ENCODE assay signal across 7 mouse cellular contexts in genomic region chr11:117709308-117709707, GRCm38 (mm10). TPM values are rescaled to one million over a fixed set of nuclear protein-coding genes. Genes with fewer than 3 reads are reported as not detected.
DNase-seq lines count a peak whose midpoint lies in the region; ATAC-seq and TF ChIP-seq lines count a peak whose summit lies in the region.

No protein-coding gene starts in this region.

- H3K4me3 ChIP-seq in kidney, adult 2 months (ENCODE audit: insufficient read depth, low read depth, low read length), result no peak overlapping the region
- H3K4me3 ChIP-seq in kidney, embryonic 16.5 days (ENCODE audit: low read length), result no peak overlapping the region
- no peak overlapping the region for H3K4me3 ChIP-seq in embryonic facial prominence, embryonic 10.5 days

- no peak overlapping the region for H3K27ac ChIP-seq in kidney, adult 2 months (ENCODE audit: insufficient read depth, low read depth, low read length)
- no peak overlapping the region for H3K27ac ChIP-seq in kidney, embryonic 16.5 days (ENCODE audit: low read length)
- H3K27ac ChIP-seq in embryonic facial prominence, embryonic 10.5 days (replicated peaks), result no peak overlapping the region

- H3K27me3 ChIP-seq in kidney, adult 2 months (replicated peaks; ENCODE audit: control insufficient read depth, insufficient read depth, low read length), result no peaks in the 10 kb centered on the region
- no peaks in the 10 kb centered on the region for H3K27me3 ChIP-seq in kidney, embryonic 16.5 days (ENCODE audit: insufficient read depth, low read length)
- no peaks in the 10 kb centered on the region for H3K27me3 ChIP-seq in Patski
- H3K27me3 ChIP-seq in embryonic facial prominence, embryonic 10.5 days (replicated peaks; ENCODE audit: low read depth, poor library complexity, severe bottlenecking), result no peaks in the 10 kb centered on the region

- peak; percentile 74 for DNase-seq in kidney, adult 2 months
- peak; percentile 52 to 67 for DNase-seq in CD8-positive naive resting alpha-beta T cell, adult 2 months (ENCODE audit: low read depth in 2 of 2, low spot score in 2 of 2)
- DNase-seq in Patski (ENCODE audit: low read depth, low spot score), result no peak
- DNase-seq in embryonic facial prominence, embryonic 10.5 days (ENCODE audit: low spot score), result peak; percentile 16
- DNase-seq in left cerebral cortex, postnatal 4 days, result peak; percentile 56
- DNase-seq in skeletal muscle tissue, adult 2 months (ENCODE audit: low read depth, low spot score), result peak; percentile 53

- WGBS in kidney, adult 2 months, result 50% methylated on average over 4 of the region's 4 CpGs
- 56% methylated on average over 4 of the region's 4 CpGs for WGBS in kidney, embryonic 16.5 days
- WGBS in embryonic facial prominence, embryonic 10.5 days, result 55% methylated on average over 4 of the region's 4 CpGs

- ATAC-seq in kidney, embryonic 16.5 days (ENCODE audit: low FRiP score, low TSS enrichment), result no peak
- ATAC-seq in Patski, result no peak

- H3K36me3 ChIP-seq in kidney, adult 2 months (ENCODE audit: control insufficient read depth, insufficient read depth, low read length), result no peaks in the 10 kb centered on the region
- H3K36me3 ChIP-seq in kidney, embryonic 16.5 days (ENCODE audit: insufficient read depth, low read length), result peaks cover 6% of the 10 kb centered on the region; the same call in 1 of the 2 replicates
- peaks cover 41% of the 10 kb centered on the region for H3K36me3 ChIP-seq in embryonic facial prominence, embryonic 10.5 days (replicated peaks)

- POLR2A ChIA-PET in Patski (lab: Charles Lee), result no interaction called here

- no peak overlapping the region for H3K4me2 ChIP-seq in kidney, embryonic 16.5 days (replicated peaks; ENCODE audit: low read depth, low read length)

- no peak overlapping the region for H3K9ac ChIP-seq in kidney, embryonic 16.5 days (replicated peaks; ENCODE audit: low read length)

- CTCF ChIA-PET in Patski (lab: Charles Lee), result interaction anchor here (0.6 to 2.5 kb wide), 15 partner anchors 9 to 319 kb away, joined by 3 to 14 read pairs (median 4); partner anchors contain the start of genes Gm20708, Syngr2, Tmc6 and Tmc8

- H3K4me1 ChIP-seq in kidney, adult 2 months (ENCODE audit: control insufficient read depth, insufficient read depth, low read length), result peaks cover 3% of the 10 kb centered on the region; the same call in 1 of the 2 replicates
- H3K4me1 ChIP-seq in kidney, embryonic 16.5 days (ENCODE audit: insufficient read depth, low read length), result 0 out of 2 replicates have a peak, but pooled peaks cover 4% of the 10 kb centered on the region
- no peaks in the 10 kb centered on the region for H3K4me1 ChIP-seq in embryonic facial prominence, embryonic 10.5 days

- TF ChIP-seq POLR2A in kidney, adult 2 months (IDR thresholded peaks at IDR 0.05; ENCODE audit: low read depth, low read length), result no peak

- in situ Hi-C loops in Patski (cut with MboI; ENCODE audit: low pct_unique_long_range_greater_than_20kb), result loop anchor here (5.0 kb wide), 2 partner anchors 78 to 118 kb away; partner anchors contain the start of genes Afmid and Tk1

- intact Hi-C loops in left cerebral cortex, postnatal 4 days (cut with DNase I), result loop anchor here (10.0 kb wide), 1 partner anchor 115 kb away; the partner anchor contains the start of genes Afmid and Tk1

- no peaks in the 10 kb centered on the region for H3K9me3 ChIP-seq in kidney, embryonic 16.5 days (ENCODE audit: low read length)
- H3K9me3 ChIP-seq in embryonic facial prominence, embryonic 10.5 days, result no peaks in the 10 kb centered on the region

- TF ChIP-seq CTCF in kidney, adult 2 months (conservative IDR thresholded peaks at IDR 0.05; ENCODE audit: insufficient read depth, insufficient read length, low read depth, low read length), result 0 out of 2 replicates have a peak, but pooled peaks have one; percentile 7
- TF ChIP-seq CTCF in Patski (IDR thresholded peaks at IDR 0.05), result peak; percentile 64

RNA-seq across cellular contexts. Expression of gene Tnrc6c, which starts 55.2 kb away (rescaled TPM):
- 14.9 and 16.8 TPM in 2 replicates for polyA plus RNA-seq in kidney, adult 2 months (2012; rRNA removed)
- 9.1 and 10.7 TPM in 2 replicates for polyA plus RNA-seq in kidney, embryonic 16.5 days (2015; fragmentation: Nextera tagmentation; extraction: Ambion mirVana)
- polyA plus RNA-seq in Patski (2021), result 21.1 TPM
- 13.9 and 15.2 TPM in 2 replicates for polyA plus RNA-seq in embryonic facial prominence, embryonic 10.5 days (2016; fragmentation: Nextera tagmentation; extraction: Ambion mirVana)
- total RNA-seq in left cerebral cortex, postnatal 4 days (2021), result 10 to 100 TPM; 89.8 to 90.7 TPM
